Mouse (Mus musculus) embryonic facial prominence, embryonic 13.5 days (tissue): ENCODE results near the gene Crim1. TPM values are rescaled to one million over a fixed set of nuclear protein-coding genes. Genes with fewer than 3 reads are reported as not detected.

Experiments
- ATAC-seq: fragments of 200-750 bp; cut with Nextera tagmentation; 2 replicates; pipeline ENCODE4 v1.8.0; 2017; ENCODE audit warnings: low read depth; ENCODE audit not compliant: insufficient number of reproducible peaks, insufficient read depth, low FRiP score, low TSS enrichment
- H3K27ac ChIP-seq: fragments of 300-500 bp; sonication (generic); 2 replicates; pipeline ENCODE4 v1.5.1; 2015; ENCODE audit warnings: moderate library complexity, mild to moderate bottlenecking, inconsistent platforms
- H3K27me3 ChIP-seq: fragments of 300-500 bp; sonication (generic); 2 replicates; pipeline ENCODE4 v1.6.1; 2015; ENCODE audit warnings: mild to moderate bottlenecking, inconsistent platforms
- H3K36me3 ChIP-seq: fragments of 300-500 bp; sonication (generic); 2 replicates; pipeline ENCODE4 v1.6.1; 2015; ENCODE audit warnings: mild to moderate bottlenecking, inconsistent platforms
- H3K4me1 ChIP-seq: fragments of 300-500 bp; sonication (generic); 2 replicates; pipeline ENCODE4 v1.6.1; 2015; ENCODE audit warnings: inconsistent platforms
- H3K4me2 ChIP-seq: fragments of 300-500 bp; sonication (generic); 2 replicates; pipeline ENCODE4 v1.6.1; 2015; ENCODE audit warnings: moderate library complexity, mild to moderate bottlenecking, inconsistent platforms
- H3K4me3 ChIP-seq: fragments of 300-500 bp; sonication (generic); 2 replicates; pipeline ENCODE4 v1.5.1; 2015; ENCODE audit warnings: mild to moderate bottlenecking, inconsistent platforms
- H3K9ac ChIP-seq: fragments of 300-500 bp; sonication (generic); 2 replicates; pipeline ENCODE4 v1.6.1; 2015; ENCODE audit warnings: mild to moderate bottlenecking, inconsistent platforms
- H3K9me3 ChIP-seq: fragments of 300-500 bp; sonication (generic); 2 replicates; pipeline ENCODE4 v1.6.1; 2016; ENCODE audit warnings: inconsistent platforms
- WGBS: fragments of 180-500 bp; shearing (Covaris S2); methylation state at CpG from one replicate; pipeline ENCODE4 v1.1.7; 2015; ENCODE audit warnings: mixed read lengths; 5-methylcytosine and 5-hydroxymethylcytosine counted together
- polyA plus RNA-seq: library from polyadenylated mRNA; unstranded; fragments of >200 nt; fragmentation: Nextera tagmentation; extraction: Ambion mirVana; gene quantifications from 2 replicates; pipeline ENCODE4 v1.2.1, GENCODE M21; 2015

The Crim1 gene
- polyA plus RNA-seq, 1 experiment from 2014 or later, result 6.5 TPM

- 85% methylated on average over 3 of the region's 3 CpGs for WGBS
- Histone ChIP-seq H3K27ac (no peak overlapping the region), H3K27me3 (no peaks in the 10 kb centered on the region), H3K9ac (no peak overlapping the region), H3K4me3 (no peak overlapping the region), H3K4me1 (peaks cover 10% of the 10 kb centered on the region), H3K36me3 (peaks cover 32% of the 10 kb centered on the region), H3K9me3 (no peaks in the 10 kb centered on the region), H3K4me2 (no peak overlapping the region)
- ATAC-seq, result no peak
Observed at GRCm38 (mm10) chr17:78318810-78319209, 118.8 kb downstream of the Crim1 start.

- no peak overlapping the region for H3K9ac ChIP-seq
- peaks cover 19% of the 10 kb centered on the region; the same call in 1 of the 2 replicates for H3K36me3 ChIP-seq
- WGBS, result 73% methylated on average over 11 of the region's 11 CpGs
Observed at GRCm38 (mm10) chr17:78321216-78321835, 121.3 kb downstream of the Crim1 start.

GRCm38 (mm10) chr17:78322369-78323335 lies 122.6 kb downstream of the Crim1 start:
- no peak overlapping the region for H3K4me3 ChIP-seq
- H3K4me1 ChIP-seq, result peaks cover 10% of the 10 kb centered on the region
- no peak for ATAC-seq
- no peaks in the 10 kb centered on the region for H3K27me3 ChIP-seq
- H3K9me3 ChIP-seq, result no peaks in the 10 kb centered on the region
- 0 out of 2 replicates have a peak, but pooled peaks cover 11% of the 10 kb centered on the region for H3K36me3 ChIP-seq
- WGBS, result 35% methylated on average over 18 of the region's 18 CpGs
- H3K4me2 ChIP-seq, result no peak overlapping the region
- no peak overlapping the region for H3K27ac ChIP-seq
- no peak overlapping the region for H3K9ac ChIP-seq

More at GRCm38 (mm10) chr17:78321216-78321835, 121.3 kb downstream of the Crim1 start:
- no peak for ATAC-seq
- H3K9me3 ChIP-seq, result no peaks in the 10 kb centered on the region
- no peak overlapping the region for H3K4me3 ChIP-seq
- H3K4me2 ChIP-seq, result no peak overlapping the region
- no peak overlapping the region for H3K27ac ChIP-seq
- H3K27me3 ChIP-seq, result no peaks in the 10 kb centered on the region
- H3K4me1 ChIP-seq, result peaks cover 10% of the 10 kb centered on the region

GRCm38 (mm10) chr17:78325761-78326332 lies 125.8 kb downstream of the Crim1 start:
- no peak overlapping the region for H3K27ac ChIP-seq
- no peak for ATAC-seq
- H3K27me3 ChIP-seq, result no peaks in the 10 kb centered on the region
- no peak overlapping the region for H3K4me2 ChIP-seq
- H3K9ac ChIP-seq, result no peak overlapping the region
- H3K4me3 ChIP-seq, result no peak overlapping the region
- H3K4me1 ChIP-seq, result peaks cover 10% of the 10 kb centered on the region
- 0 out of 2 replicates have a peak, but pooled peaks cover 2% of the 10 kb centered on the region for H3K36me3 ChIP-seq
- H3K9me3 ChIP-seq, result no peaks in the 10 kb centered on the region
- 80% methylated on average over 7 of the region's 7 CpGs for WGBS

GRCm38 (mm10) chr17:78326381-78326780 lies 126.3 kb downstream of the Crim1 start:
- Histone ChIP-seq H3K4me2 (no peak overlapping the region), H3K36me3 (0 out of 2 replicates have a peak, but pooled peaks cover 2% of the 10 kb centered on the region), H3K9me3 (no peaks in the 10 kb centered on the region), H3K27ac (no peak overlapping the region), H3K27me3 (no peaks in the 10 kb centered on the region), H3K4me1 (peaks cover 10% of the 10 kb centered on the region), H3K9ac (no peak overlapping the region), H3K4me3 (no peak overlapping the region)
- WGBS, result 81% methylated on average over 2 of the region's 2 CpGs
- ATAC-seq, result no peak

- Histone ChIP-seq H3K36me3 (0 out of 2 replicates have a peak, but pooled peaks cover 2% of the 10 kb centered on the region), H3K27ac (no peak overlapping the region), H3K27me3 (no peaks in the 10 kb centered on the region), H3K4me1 (peaks cover 10% of the 10 kb centered on the region), H3K4me2 (no peak overlapping the region), H3K9me3 (no peaks in the 10 kb centered on the region), H3K9ac (no peak overlapping the region), H3K4me3 (no peak overlapping the region)
- 79% methylated on average over 4 of the region's 4 CpGs for WGBS
- no peak for ATAC-seq
Observed at GRCm38 (mm10) chr17:78327187-78327586, 127.1 kb downstream of the Crim1 start.

- no peak overlapping the region for H3K4me2 ChIP-seq
- 0 out of 2 replicates have a peak, but pooled peaks cover 2% of the 10 kb centered on the region for H3K36me3 ChIP-seq
- H3K9me3 ChIP-seq, result no peaks in the 10 kb centered on the region
- peaks cover 3% of the 10 kb centered on the region; the same call in 1 of the 2 replicates for H3K4me1 ChIP-seq
- no peaks in the 10 kb centered on the region for H3K27me3 ChIP-seq
- H3K4me3 ChIP-seq, result no peak overlapping the region
- no peak for ATAC-seq
- WGBS, result 53% methylated on average over 3 of the region's 3 CpGs
- no peak overlapping the region for H3K9ac ChIP-seq
- H3K27ac ChIP-seq, result no peak overlapping the region
Observed at GRCm38 (mm10) chr17:78328287-78328686, 128.2 kb downstream of the Crim1 start.

GRCm38 (mm10) chr17:78331438-78331837 lies 131.4 kb downstream of the Crim1 start:
- H3K9me3 ChIP-seq, result no peaks in the 10 kb centered on the region
- no peak overlapping the region for H3K4me3 ChIP-seq
- no peak for ATAC-seq
- peaks cover 3% of the 10 kb centered on the region; the same call in 1 of the 2 replicates for H3K4me1 ChIP-seq
- no peaks in the 10 kb centered on the region for H3K27me3 ChIP-seq
- 74% methylated on average over 8 of the region's 8 CpGs for WGBS
- H3K4me2 ChIP-seq, result no peak overlapping the region
- H3K27ac ChIP-seq, result no peak overlapping the region
- H3K36me3 ChIP-seq, result peaks cover 13% of the 10 kb centered on the region; the same call in 1 of the 2 replicates
- no peak overlapping the region for H3K9ac ChIP-seq

- H3K4me1 ChIP-seq, result peaks cover 4% of the 10 kb centered on the region; the same call in 1 of the 2 replicates
- no peak overlapping the region for H3K9ac ChIP-seq
- WGBS, result 88% methylated on average over 10 of the region's 10 CpGs
- H3K4me2 ChIP-seq, result no peak overlapping the region
- no peak overlapping the region for H3K4me3 ChIP-seq
- H3K27me3 ChIP-seq, result no peaks in the 10 kb centered on the region
- peaks cover 19% of the 10 kb centered on the region for H3K36me3 ChIP-seq
- ATAC-seq, result no peak
- H3K27ac ChIP-seq, result no peak overlapping the region
- no peaks in the 10 kb centered on the region for H3K9me3 ChIP-seq
Observed at GRCm38 (mm10) chr17:78333275-78333674, 133.2 kb downstream of the Crim1 start.

GRCm38 (mm10) chr17:78335250-78335649 lies 135.2 kb downstream of the Crim1 start:
- Histone ChIP-seq H3K27ac (no peak overlapping the region), H3K27me3 (no peaks in the 10 kb centered on the region), H3K9ac (no peak overlapping the region), H3K4me1 (peaks cover 6% of the 10 kb centered on the region; the same call in 1 of the 2 replicates), H3K4me3 (no peak overlapping the region), H3K9me3 (no peaks in the 10 kb centered on the region), H3K4me2 (no peak overlapping the region), H3K36me3 (peaks cover 19% of the 10 kb centered on the region)
- WGBS, result 66% methylated on average over 8 of the region's 8 CpGs
- no peak for ATAC-seq

- 90% methylated on average over 3 of the region's 3 CpGs for WGBS
- no peak for ATAC-seq
Observed at GRCm38 (mm10) chr17:78343688-78344087, 143.6 kb downstream of the Crim1 start.

More at GRCm38 (mm10) chr17:78343688-78344087, 143.6 kb downstream of the Crim1 start:
- no peaks in the 10 kb centered on the region for H3K27me3 ChIP-seq
- H3K9ac ChIP-seq, result no peak overlapping the region
- H3K9me3 ChIP-seq, result no peaks in the 10 kb centered on the region
- peaks cover 29% of the 10 kb centered on the region for H3K36me3 ChIP-seq
- no peak overlapping the region for H3K4me3 ChIP-seq
- H3K27ac ChIP-seq, result no peak overlapping the region
- no peak overlapping the region for H3K4me2 ChIP-seq
- H3K4me1 ChIP-seq, result no peaks in the 10 kb centered on the region
